10 mouse cellular contexts compared by ENCODE assay signal in the genomic region with DNA sequence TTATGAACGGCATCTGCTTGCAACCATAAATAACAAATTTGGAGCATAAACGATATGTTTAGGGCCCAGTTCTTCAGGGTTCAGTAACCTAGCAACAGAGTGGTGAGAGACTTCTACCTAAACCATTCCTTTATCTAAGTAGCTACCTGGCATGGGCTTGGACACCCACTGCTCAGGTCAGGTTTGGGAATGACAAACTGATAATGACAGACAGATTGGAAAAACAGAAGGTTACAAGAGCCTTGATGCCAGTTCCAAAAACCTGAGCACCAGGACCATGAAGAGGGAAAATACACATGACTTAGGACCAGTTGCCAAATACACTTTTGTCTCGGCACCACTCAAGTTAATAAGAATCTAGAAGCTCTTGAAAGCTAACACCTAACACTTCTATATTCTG.
"Had no signal": no experiment of that assay in that cellular context is flagged by ENCODE, and none has a peak within 500 bp of the region (broad histone marks: within the 10 kb centered on the region; RNA-seq: fewer than 3 reads in every experiment).

No protein-coding gene starts in this region.

- H3K4me2 ChIP-seq: limb, embryonic 15.5 days; liver, embryonic 13.5 days; lung, embryonic 15.5 days; midbrain, embryonic 12.5 days; neural tube, embryonic 15.5 days had no signal

- H3K4me3 ChIP-seq: limb, embryonic 15.5 days; liver, embryonic 13.5 days; lung, embryonic 15.5 days; midbrain, embryonic 12.5 days; neural tube, embryonic 15.5 days had no signal

- H3K27me3 ChIP-seq: limb, embryonic 15.5 days; liver, embryonic 13.5 days; lung, embryonic 15.5 days; midbrain, embryonic 12.5 days; neural tube, embryonic 15.5 days had no signal

- DNase-seq: kidney, adult 8-10 months; kidney, postnatal 36 days; liver, embryonic 13.5 days; liver, postnatal 0 days; thymus, adult 18-20 months; thymus, postnatal 14 days had no signal

- H3K36me3 ChIP-seq: limb, embryonic 15.5 days; liver, embryonic 13.5 days; lung, embryonic 15.5 days; midbrain, embryonic 12.5 days; neural tube, embryonic 15.5 days had no signal
